8 mouse cellular contexts compared by ENCODE assay signal in genomic region chr10:81140005-81140404, GRCm38 (mm10). TPM values are rescaled to one million over a fixed set of nuclear protein-coding genes. Genes with fewer than 3 reads are reported as not detected.
DNase-seq lines count a peak whose midpoint lies in the region; ATAC-seq and TF ChIP-seq lines count a peak whose summit lies in the region.

No protein-coding gene starts in this region.

- H3K4me1 ChIP-seq in heart, embryonic 15.5 days (replicated peaks): peaks cover 68% of the 10 kb centered on the region
- peaks cover 64% of the 10 kb centered on the region for H3K4me1 ChIP-seq in forebrain, embryonic 12.5 days
- H3K4me1 ChIP-seq in liver, embryonic 14.5 days (replicated peaks; ENCODE audit: control insufficient read depth in 2 of 2, insufficient read depth in 2 of 2, low read length in 1 of 2): peaks cover 32% of the 10 kb centered on the region in 2 experiments

- DNase-seq in heart, postnatal 25 days (ENCODE audit: low spot score): no peak
- DNase-seq in brain, adult 2 months (ENCODE audit: low read depth, low spot score): peak; percentile 65
- DNase-seq in liver, embryonic 14.5 days (ENCODE audit: low read depth in 3 of 3, low spot score in 3 of 3): no peak
- no peak for DNase-seq in thymus, postnatal 4 days
- no peak for DNase-seq in kidney, postnatal 36 days
- no peak for DNase-seq in adipocyte (ENCODE audit: low spot score)

- peak overlapping the region; percentile 90 for H3K9ac ChIP-seq in heart, embryonic 15.5 days
- H3K9ac ChIP-seq in forebrain, embryonic 12.5 days: peak overlapping the region; percentile 39
- peak overlapping the region; percentile 5; the same call in 1 of the 2 replicates for H3K9ac ChIP-seq in liver, embryonic 14.5 days (replicated peaks)

- H3K36me3 ChIP-seq in heart, embryonic 15.5 days: peaks cover 17% of the 10 kb centered on the region
- peaks cover 18% of the 10 kb centered on the region for H3K36me3 ChIP-seq in forebrain, embryonic 12.5 days (replicated peaks)
- H3K36me3 ChIP-seq in liver, embryonic 14.5 days (replicated peaks; ENCODE audit: control insufficient read depth, insufficient read depth, low read depth): peaks cover 31% of the 10 kb centered on the region

- intact Hi-C loops in heart, postnatal 25 days (cut with DNase I): no loop called here

- WGBS in heart, embryonic 15.5 days: 51% methylated on average over 8 of the region's 8 CpGs
- 73% methylated on average over 8 of the region's 8 CpGs for WGBS in forebrain, embryonic 12.5 days
- WGBS in liver, embryonic 14.5 days (ENCODE audit: insufficient replicate concordance): 32% methylated on average over 8 of the region's 8 CpGs

- peak overlapping the region; percentile 98 for H3K4me3 ChIP-seq in heart, embryonic 15.5 days
- peak overlapping the region; percentile 7 for H3K4me3 ChIP-seq in forebrain, embryonic 12.5 days (replicated peaks)
- H3K4me3 ChIP-seq in liver, embryonic 14.5 days (ENCODE audit: insufficient read depth in 1 of 2, low read depth in 2 of 2, low read length in 2 of 2): peak overlapping the region; percentile 65 to 87

- no peak for ATAC-seq in heart, embryonic 15.5 days (replicated peaks; ENCODE audit: insufficient number of reproducible peaks, insufficient read depth, low FRiP score, low read depth)
- ATAC-seq in forebrain, embryonic 12.5 days (ENCODE audit: low FRiP score): no peak
- ATAC-seq in liver, embryonic 14.5 days (ENCODE audit: insufficient read depth): no peak

- H3K9me3 ChIP-seq in heart, embryonic 15.5 days (replicated peaks): no peaks in the 10 kb centered on the region
- H3K9me3 ChIP-seq in forebrain, embryonic 12.5 days: no peaks in the 10 kb centered on the region
- H3K9me3 ChIP-seq in liver, embryonic 14.5 days (ENCODE audit: control insufficient read depth, low read length): no peaks in the 10 kb centered on the region

- H3K27ac ChIP-seq in heart, embryonic 15.5 days: peak overlapping the region; percentile 92
- 0 out of 2 replicates have a peak overlapping the region, but pooled peaks have one; percentile 36 for H3K27ac ChIP-seq in forebrain, embryonic 12.5 days
- peak overlapping the region; percentile 16; the same call in 1 of the 2 replicates for H3K27ac ChIP-seq in liver, embryonic 14.5 days

- TF ChIP-seq CTCF in liver, embryonic 14.5 days (IDR thresholded peaks at IDR 0.05; ENCODE audit: low read depth): no peak

- no peaks in the 10 kb centered on the region for H3K27me3 ChIP-seq in heart, embryonic 15.5 days
- peaks cover 12% of the 10 kb centered on the region for H3K27me3 ChIP-seq in forebrain, embryonic 12.5 days
- no peaks in the 10 kb centered on the region for H3K27me3 ChIP-seq in liver, embryonic 14.5 days (ENCODE audit: control insufficient read depth, insufficient read depth, low read length)

- peak overlapping the region; percentile 93 for H3K4me2 ChIP-seq in heart, embryonic 15.5 days
- H3K4me2 ChIP-seq in forebrain, embryonic 12.5 days: no peak overlapping the region
- peak overlapping the region; percentile 91 for H3K4me2 ChIP-seq in liver, embryonic 14.5 days (ENCODE audit: low read depth)

- no peak for TF ChIP-seq EP300 in liver, embryonic 14.5 days (IDR thresholded peaks at IDR 0.05; ENCODE audit: low read depth)

RNA-seq across cellular contexts. Expression of gene Zbtb7a, which starts 5.0 kb away (rescaled TPM):
- 25.6 and 31.0 TPM in 2 replicates for polyA plus RNA-seq in heart, embryonic 15.5 days (2015; fragmentation: Nextera tagmentation; extraction: Ambion mirVana)
- 10 to 100 TPM; 34.5 to 42.2 TPM for total RNA-seq in heart, postnatal 25 days (2021)
- polyA plus RNA-seq in forebrain, embryonic 12.5 days (2016; fragmentation: Nextera tagmentation; extraction: Ambion mirVana): 12.4 and 13.5 TPM in 2 replicates
- polyA plus RNA-seq in liver, embryonic 14.5 days (2012; rRNA removed): 15.2 and 16.3 TPM in 2 replicates
- polyA plus RNA-seq in liver, embryonic 14.5 days (2014; fragmentation: Nextera tagmentation; extraction: Ambion mirVana): 25.1 and 30.8 TPM in 2 replicates

RNA-seq across cellular contexts. Expression of gene Pias4, which starts 27.7 kb away (rescaled TPM):
- 29.1 and 41.6 TPM in 2 replicates for polyA plus RNA-seq in heart, embryonic 15.5 days (2015; fragmentation: Nextera tagmentation; extraction: Ambion mirVana)
- 10 to 100 TPM; 15.6 to 17.4 TPM for total RNA-seq in heart, postnatal 25 days (2021)
- 51.6 and 52.9 TPM in 2 replicates for polyA plus RNA-seq in forebrain, embryonic 12.5 days (2016; fragmentation: Nextera tagmentation; extraction: Ambion mirVana)
- 11.2 and 13.2 TPM in 2 replicates for polyA plus RNA-seq in liver, embryonic 14.5 days (2012; rRNA removed)
- polyA plus RNA-seq in liver, embryonic 14.5 days (2014; fragmentation: Nextera tagmentation; extraction: Ambion mirVana): 14.9 and 19.0 TPM in 2 replicates

RNA-seq across cellular contexts. Expression of gene Map2k2, which starts 34.3 kb away (rescaled TPM):
- 130 and 153 TPM in 2 replicates for polyA plus RNA-seq in heart, embryonic 15.5 days (2015; fragmentation: Nextera tagmentation; extraction: Ambion mirVana)
- total RNA-seq in heart, postnatal 25 days (2021): 100 to 1,000 TPM; 122 to 123 TPM
- 208 and 210 TPM in 2 replicates for polyA plus RNA-seq in forebrain, embryonic 12.5 days (2016; fragmentation: Nextera tagmentation; extraction: Ambion mirVana)
- polyA plus RNA-seq in liver, embryonic 14.5 days (2012; rRNA removed): 56.0 and 60.3 TPM in 2 replicates
- 90.0 and 98.9 TPM in 2 replicates for polyA plus RNA-seq in liver, embryonic 14.5 days (2014; fragmentation: Nextera tagmentation; extraction: Ambion mirVana)

RNA-seq across cellular contexts. Expression of gene Eef2, which starts 36.4 kb away (rescaled TPM):
- polyA plus RNA-seq in heart, embryonic 15.5 days (2015; fragmentation: Nextera tagmentation; extraction: Ambion mirVana): 350 and 441 TPM in 2 replicates
- total RNA-seq in heart, postnatal 25 days (2021): 1,000 to 10,000 TPM in 1 of 2 experiments, 100 to 1,000 TPM in 1; 925 to 1,035 TPM
- polyA plus RNA-seq in forebrain, embryonic 12.5 days (2016; fragmentation: Nextera tagmentation; extraction: Ambion mirVana): 518 and 540 TPM in 2 replicates
- 476 and 570 TPM in 2 replicates for polyA plus RNA-seq in liver, embryonic 14.5 days (2012; rRNA removed)
- polyA plus RNA-seq in liver, embryonic 14.5 days (2014; fragmentation: Nextera tagmentation; extraction: Ambion mirVana): 233 and 270 TPM in 2 replicates

RNA-seq across cellular contexts. Expression of gene Creb3l3, which starts 41.3 kb away (rescaled TPM):
- 0.48 and 0.99 TPM in 2 replicates for polyA plus RNA-seq in heart, embryonic 15.5 days (2015; fragmentation: Nextera tagmentation; extraction: Ambion mirVana)
- 1 to 10 TPM in 1 of 2 experiments, under 1 TPM in 1; 0.87 to 1.2 TPM for total RNA-seq in heart, postnatal 25 days (2021)
- polyA plus RNA-seq in forebrain, embryonic 12.5 days (2016; fragmentation: Nextera tagmentation; extraction: Ambion mirVana): 0.46 and 0.69 TPM in 2 replicates
- 10.9 and 11.0 TPM in 2 replicates for polyA plus RNA-seq in liver, embryonic 14.5 days (2012; rRNA removed)
- polyA plus RNA-seq in liver, embryonic 14.5 days (2014; fragmentation: Nextera tagmentation; extraction: Ambion mirVana): 16.8 and 20.1 TPM in 2 replicates

Comparison
In these comparisons a context has a peak if more than half of its experiments do, and no peak if none do; other contexts are left out.
1. H3K27ac ChIP-seq: peak in every context shown above with its lines; median percentile 92 in heart, embryonic 15.5 days; 36 in forebrain, embryonic 12.5 days; 16 in liver, embryonic 14.5 days.
2. H3K4me3 ChIP-seq: peak in every context shown above with its lines; median percentile 98 in heart, embryonic 15.5 days; 76 in liver, embryonic 14.5 days; 7 in forebrain, embryonic 12.5 days.
3. H3K9ac ChIP-seq: peak in every context shown above with its lines; median percentile 90 in heart, embryonic 15.5 days; 39 in forebrain, embryonic 12.5 days; 5 in liver, embryonic 14.5 days.